Mouse (Mus musculus) left cerebral cortex, adult 18-20 months (tissue): ENCODE measurements around the gene Rab7. TPM values are rescaled to one million over a fixed set of nuclear protein-coding genes. Genes with fewer than 3 reads are reported as not detected.

Experiments used
- microRNA-seq, 2 experiments: library from miRNA; unstranded; fragments of <30 nt; microRNA quantifications; one replicate each; pipeline ENCODE4 v1.2.0; 2021
- total RNA-seq, 2 experiments: library from RNA; stranded (reverse); gene quantifications; 2 replicates each; pipeline ENCODE4 v1.2.3; 2021

Rab7 gene
- total RNA-seq, 2 experiments from 2014 or later, result 341 to 343 TPM

Small RNA genes within 50 kb of the gene (microRNA-seq; reads per million reads assigned to microRNA genes)
- gene Gm47286, result 0.75 to 2.5 reads per million in 2 experiments

Other genes with a start within 250 kb of the Rab7 start
- gene Rab43, start 233.1 kb downstream of the Rab7 start, total RNA-seq, result 10 to 100 TPM; 12.9 to 23.7 TPM
- gene Gm45140, start 209.5 kb downstream of the Rab7 start, total RNA-seq, result 1 to 10 TPM in 1 of 2 experiments, under 1 TPM in 1; 0.53 to 2.2 TPM
- gene Isy1, start 206.5 kb downstream of the Rab7 start, total RNA-seq, result 10 to 100 TPM; 28.0 to 34.2 TPM
- gene Cnbp, start 194.2 kb downstream of the Rab7 start, total RNA-seq, result 100 to 1,000 TPM; 276 to 291 TPM
- gene Copg1, start 157.5 kb downstream of the Rab7 start, total RNA-seq, result 100 to 1,000 TPM; 233 to 239 TPM
- 10 to 100 TPM; 27.8 to 28.9 TPM for gene Hmces, start 131.3 kb downstream of the Rab7 start, total RNA-seq
- 10 to 100 TPM; 55.5 to 61.6 TPM for gene H1fx, start 63.6 kb downstream of the Rab7 start, total RNA-seq
- 100 to 1,000 TPM; 174 to 187 TPM for gene Rpn1, start 39.2 kb upstream of the Rab7 start, total RNA-seq
- 1 to 10 TPM; 6.1 to 6.8 TPM for gene Gata2, start 148.6 kb upstream of the Rab7 start, total RNA-seq
- gene Dnajb8, start 177.0 kb upstream of the Rab7 start, total RNA-seq, result not detected